Mouse (Mus musculus) midbrain, postnatal 0 days (tissue): ENCODE data around the gene Irs2. TPM values are rescaled to one million over a fixed set of nuclear protein-coding genes. Genes with fewer than 3 reads are reported as not detected.

Experiments used
- ATAC-seq: fragments of 200-750 bp; cut with Nextera tagmentation; 2 replicates; pipeline ENCODE4 v1.8.0; 2017; ENCODE audit warnings: moderate number of reproducible peaks, mild to moderate bottlenecking, moderate TSS enrichment, moderate library complexity; ENCODE audit not compliant: low FRiP score
- DNase-seq: peaks from one replicate; pipeline ENCODE4 v3.0.0-alpha.2; 2015; ENCODE audit warnings: low spot score
- H3K27ac ChIP-seq: fragments of 300-500 bp; sonication (generic); 2 replicates; pipeline ENCODE4 v1.5.1; 2014; ENCODE audit warnings: low read depth, mild to moderate bottlenecking, low read length, mixed read lengths
- H3K27me3 ChIP-seq: fragments of 300-500 bp; sonication (generic); 2 replicates; pipeline ENCODE4 v1.6.1; 2014; ENCODE audit warnings: low read length, control low read depth, mixed read lengths; ENCODE audit not compliant: insufficient read depth
- H3K36me3 ChIP-seq: fragments of 300-500 bp; sonication (generic); 2 replicates; pipeline ENCODE4 v1.6.1; 2014; ENCODE audit warnings: low read length, control low read depth, mixed read lengths; ENCODE audit not compliant: insufficient read depth
- H3K4me1 ChIP-seq: fragments of 300-500 bp; sonication (generic); 2 replicates; pipeline ENCODE4 v1.6.1; 2014; ENCODE audit warnings: mild to moderate bottlenecking, control low read depth, antibody characterized with exemption, low read length, mixed read lengths; ENCODE audit not compliant: insufficient read depth
- H3K4me2 ChIP-seq: fragments of 300-500 bp; sonication (generic); 2 replicates; pipeline ENCODE4 v1.6.1; 2014; ENCODE audit warnings: low read depth, mild to moderate bottlenecking, low read length, mixed read lengths; ENCODE audit not compliant: poor library complexity, severe bottlenecking
- H3K4me3 ChIP-seq: fragments of 300-500 bp; sonication (generic); 2 replicates; pipeline ENCODE4 v1.5.1; 2014; ENCODE audit warnings: low read depth, mild to moderate bottlenecking, low read length, moderate library complexity
- H3K9ac ChIP-seq: fragments of 300-500 bp; sonication (generic); replicated peaks from 2 replicates; pipeline ENCODE4 v1.6.1; 2014; ENCODE audit warnings: mild to moderate bottlenecking, low read length, moderate library complexity, mixed read lengths; ENCODE audit not compliant: poor library complexity, severe bottlenecking
- H3K9me3 ChIP-seq: fragments of 300-500 bp; sonication (generic); 2 replicates; pipeline ENCODE4 v1.6.1; 2016; ENCODE audit warnings: low read length, control low read depth
- CTCF ChIP-seq: IDR thresholded peaks from 2 replicates; pipeline ENCODE4 v1.5.1; 2016; ENCODE audit warnings: antibody characterized with exemption, mild to moderate bottlenecking
- WGBS: fragments of 180-500 bp; shearing (Covaris S2); extraction: QIAGEN DNeasy Blood & Tissue Kit; methylation state at CpG from one replicate; pipeline ENCODE4 v1.1.7; 2014; 5-methylcytosine and 5-hydroxymethylcytosine counted together
- polyA plus RNA-seq: library from polyadenylated mRNA; unstranded; fragments of >200 nt; fragmentation: Nextera tagmentation; extraction: Ambion mirVana; gene quantifications from 2 replicates; pipeline ENCODE4 v1.2.1, GENCODE M21; 2015
- total RNA-seq: library from RNA; depleted of rRNA; stranded (reverse); fragments of >200 nt; gene quantifications from 2 replicates; pipeline ENCODE4 v1.2.3, GENCODE M21; 2014

Gene Irs2
- total and polyA plus RNA-seq, 2 experiments from 2014 or later: 5.6 to 40.4 TPM

- ATAC-seq (peak; percentile 49; the same call in 1 of the 2 replicates), DNase-seq (peak; percentile 89)
- Histone ChIP-seq H3K4me1 (peaks cover 10% of the 10 kb centered on the region; the same call in 1 of the 2 replicates), H3K27ac (no peak overlapping the region), H3K27me3 (no peaks in the 10 kb centered on the region), H3K4me3 (no peak overlapping the region), H3K36me3 (no peaks in the 10 kb centered on the region), H3K9ac (no peak overlapping the region), H3K9me3 (no peaks in the 10 kb centered on the region), H3K4me2 (no peak overlapping the region)
- no peak for TF ChIP-seq CTCF
- 49% methylated on average over 21 of the region's 21 CpGs for WGBS
These were observed 29.9 kb downstream of the Irs2 start for GRCm38 (mm10) chr8:10978377-10978776.

GRCm38 (mm10) chr8:10977742-10978376 is 30.4 kb downstream of the Irs2 start:
- peaks cover 10% of the 10 kb centered on the region; the same call in 1 of the 2 replicates for H3K4me1 ChIP-seq
- WGBS: 74% methylated on average over 7 of the region's 7 CpGs
- ATAC-seq (no peak), DNase-seq (no peak)
- no peak overlapping the region for H3K4me3 ChIP-seq
- no peaks in the 10 kb centered on the region for H3K27me3 ChIP-seq
- H3K27ac ChIP-seq: no peak overlapping the region
- no peaks in the 10 kb centered on the region for H3K9me3 ChIP-seq
- no peak overlapping the region for H3K9ac ChIP-seq
- H3K36me3 ChIP-seq: no peaks in the 10 kb centered on the region
- no peak for TF ChIP-seq CTCF
- H3K4me2 ChIP-seq: no peak overlapping the region

DNA sequence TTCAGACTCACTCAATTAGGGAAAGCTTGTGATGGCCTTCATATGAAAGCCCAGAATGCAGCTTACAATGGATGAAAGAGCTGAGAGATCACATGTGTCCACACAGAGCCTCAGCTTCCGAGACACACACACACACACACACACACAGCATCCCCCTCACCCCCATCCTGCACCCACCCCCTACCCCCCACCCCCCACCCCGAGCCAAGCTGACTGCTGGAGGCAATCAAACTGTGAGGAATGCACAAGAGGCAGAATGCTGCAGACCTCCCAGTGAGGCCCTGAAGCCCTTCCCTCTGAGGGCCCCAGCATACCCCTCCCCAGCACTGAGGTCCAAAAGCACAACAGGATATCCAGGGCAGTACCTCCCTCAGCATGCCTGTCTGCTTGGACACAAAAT is 33.6 kb downstream of the Irs2 start:
- Histone ChIP-seq H3K27me3 (no peaks in the 10 kb centered on the region), H3K27ac (no peak overlapping the region), H3K4me1 (peaks cover 17% of the 10 kb centered on the region; the same call in 1 of the 2 replicates), H3K36me3 (no peaks in the 10 kb centered on the region), H3K9ac (no peak overlapping the region), H3K4me2 (no peak overlapping the region), H3K9me3 (no peaks in the 10 kb centered on the region), H3K4me3 (no peak overlapping the region)
- ATAC-seq: no peak
- DNase-seq: no peak
- WGBS: 11% methylated on average over 2 of the region's 2 CpGs
- no peak for TF ChIP-seq CTCF

DNA sequence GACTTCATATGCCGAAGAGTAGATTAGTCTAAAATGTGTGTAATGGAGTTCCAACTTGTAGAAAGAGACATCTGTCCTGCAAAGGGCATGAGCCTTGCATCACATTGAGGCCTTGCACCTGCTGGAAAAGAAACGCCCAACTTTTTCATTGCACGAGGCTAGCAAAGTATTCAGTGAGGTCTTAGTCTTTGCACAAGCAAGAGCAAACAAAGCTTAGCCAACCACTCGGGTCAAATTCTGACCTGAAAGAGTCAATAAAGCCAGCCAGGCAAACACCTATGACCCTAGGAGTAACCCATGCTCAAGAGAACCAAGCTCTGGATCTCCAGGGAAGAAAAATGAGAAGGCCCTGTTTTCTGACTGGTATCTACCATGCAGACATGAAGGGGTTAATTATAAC is 34.1 kb downstream of the Irs2 start:
- no peak for ATAC-seq
- Histone ChIP-seq H3K4me2 (no peak overlapping the region), H3K27ac (no peak overlapping the region), H3K9ac (no peak overlapping the region), H3K9me3 (no peaks in the 10 kb centered on the region), H3K4me1 (peaks cover 13% of the 10 kb centered on the region; the same call in 1 of the 2 replicates), H3K27me3 (no peaks in the 10 kb centered on the region), H3K4me3 (no peak overlapping the region), H3K36me3 (no peaks in the 10 kb centered on the region)
- no peak for DNase-seq
- WGBS: 85% methylated on average over 4 of the region's 4 CpGs
- no peak for TF ChIP-seq CTCF

- no peak overlapping the region for H3K4me2 ChIP-seq
- ATAC-seq: no peak
- no peaks in the 10 kb centered on the region for H3K9me3 ChIP-seq
- WGBS: 22% methylated on average over 9 of the region's 9 CpGs
- H3K27ac ChIP-seq: no peak overlapping the region
- no peaks in the 10 kb centered on the region for H3K27me3 ChIP-seq
- TF ChIP-seq CTCF: no peak
- H3K4me1 ChIP-seq: peaks cover 7% of the 10 kb centered on the region; the same call in 1 of the 2 replicates
- H3K36me3 ChIP-seq: no peaks in the 10 kb centered on the region
- no peak for DNase-seq
- no peak overlapping the region for H3K4me3 ChIP-seq
- no peak overlapping the region for H3K9ac ChIP-seq
These were observed 35.3 kb downstream of the Irs2 start for GRCm38 (mm10) chr8:10972851-10973452.

DNA sequence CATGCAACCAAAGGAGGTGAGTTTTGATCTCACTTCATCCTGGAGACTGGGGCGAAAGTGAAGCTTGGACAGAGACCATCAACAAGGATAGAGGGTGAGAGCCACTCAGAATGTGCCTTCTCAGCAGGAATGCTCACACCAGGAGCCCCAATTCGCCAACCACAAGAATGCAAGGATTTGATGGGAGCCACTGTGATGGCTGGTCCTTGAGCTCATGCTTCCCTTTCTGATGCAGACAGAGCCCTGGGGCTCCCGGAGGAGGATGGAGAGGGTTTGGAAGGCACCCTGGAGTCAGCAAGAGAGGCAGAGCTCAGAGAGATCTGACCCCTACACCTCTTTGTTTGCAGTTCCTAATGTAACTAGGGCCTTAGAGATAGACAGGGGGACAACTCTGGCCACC is 36.3 kb downstream of the Irs2 start:
- 64% methylated on average over 3 of the region's 3 CpGs for WGBS
- Histone ChIP-seq H3K36me3 (no peaks in the 10 kb centered on the region), H3K27ac (no peak overlapping the region), H3K4me1 (peaks cover 7% of the 10 kb centered on the region; the same call in 1 of the 2 replicates), H3K4me3 (no peak overlapping the region), H3K9me3 (no peaks in the 10 kb centered on the region), H3K4me2 (no peak overlapping the region), H3K27me3 (no peaks in the 10 kb centered on the region), H3K9ac (no peak overlapping the region)
- ATAC-seq (no peak), DNase-seq (no peak)
- TF ChIP-seq CTCF: no peak
